Mouse (Mus musculus): ENCODE results near the gene Gdf10. TPM values are rescaled to one million over a fixed set of nuclear protein-coding genes. Genes with fewer than 3 reads are reported as not detected.

Gene Gdf10
- polyA plus RNA-seq, 1 experiment from 2014 or later: not detected

DNA sequence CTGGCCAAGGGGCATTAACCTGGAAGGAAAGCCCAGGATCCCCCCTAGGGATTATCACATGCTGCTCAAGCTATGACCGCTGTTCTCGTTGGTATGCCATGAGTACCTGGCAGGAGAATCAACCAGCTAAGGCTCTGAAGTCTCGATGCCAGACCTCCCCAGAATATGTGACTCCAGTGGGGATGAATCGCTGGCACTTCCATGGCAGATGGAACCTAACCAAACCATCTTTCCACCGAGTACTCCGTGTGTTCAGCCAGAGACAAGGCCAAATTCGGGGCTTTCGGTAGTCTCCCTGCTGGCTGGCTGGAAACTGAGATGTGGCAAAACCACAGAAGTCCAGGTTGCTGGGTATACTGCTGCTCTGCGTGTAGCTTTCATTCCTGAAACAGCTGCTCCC is 9.2 kb upstream of the Gdf10 start:
- Histone ChIP-seq H3K4me3 (ENCODE audit: inconsistent target) (no peak overlapping the region), H3K36me3 (ENCODE audit: inconsistent target) (no peaks in the 10 kb centered on the region), H3K79me2 (ENCODE audit: inconsistent target) (no peaks in the 10 kb centered on the region), H3K27ac (no peak overlapping the region)
- whole genome bisulfite sequencing (ENCODE audit: missing documents): 88% methylated on average over 9 of the region's 9 CpGs

DNA sequence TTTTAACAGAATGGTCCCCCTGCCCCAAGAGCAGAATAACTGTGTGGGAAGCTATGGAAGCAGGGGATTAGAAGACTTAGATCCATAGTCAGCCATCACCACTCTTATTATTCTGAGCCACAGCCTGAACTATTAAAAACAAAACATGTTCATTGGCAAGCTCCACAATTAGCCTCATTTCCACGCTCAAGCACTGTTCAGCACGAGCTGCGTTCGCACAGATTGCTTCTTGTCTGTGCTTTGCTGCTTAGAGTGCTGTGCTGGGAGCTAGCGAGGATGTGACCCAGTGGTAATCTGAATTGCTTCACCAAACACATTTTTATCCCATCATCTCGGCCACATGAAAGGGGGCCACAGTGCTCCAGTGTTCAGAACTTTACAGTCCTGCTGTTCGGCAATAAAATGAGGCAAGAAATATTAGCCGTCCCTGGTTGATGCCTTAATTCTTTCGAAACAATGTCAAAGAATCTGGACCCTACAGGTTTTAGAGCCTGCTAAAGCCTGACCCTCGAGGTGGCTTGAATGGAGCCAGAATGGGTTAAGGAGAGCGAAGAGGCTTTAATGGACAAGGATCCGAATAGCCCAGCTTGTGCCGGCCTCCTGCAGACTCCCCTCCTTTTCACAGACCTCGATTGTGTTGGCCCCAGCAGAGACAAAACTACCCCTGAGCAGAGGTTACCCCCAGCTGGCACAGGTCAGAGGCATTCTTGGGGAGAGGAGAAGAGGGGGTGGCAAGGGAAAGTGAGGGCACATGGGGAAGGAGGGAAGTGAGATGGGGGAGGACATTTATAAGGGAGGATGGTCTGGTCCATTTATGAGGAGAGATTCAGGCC is 2.4 kb upstream of the Gdf10 start:
- Histone ChIP-seq H3K79me2 (ENCODE audit: inconsistent target) (no peaks in the 10 kb centered on the region), H3K27ac (no peak overlapping the region), H3K4me3 (ENCODE audit: inconsistent target) (no peak overlapping the region), H3K36me3 (ENCODE audit: inconsistent target) (no peaks in the 10 kb centered on the region)
- 62% methylated on average over 14 of the region's 14 CpGs for WGBS (ENCODE audit: missing documents)

DNA sequence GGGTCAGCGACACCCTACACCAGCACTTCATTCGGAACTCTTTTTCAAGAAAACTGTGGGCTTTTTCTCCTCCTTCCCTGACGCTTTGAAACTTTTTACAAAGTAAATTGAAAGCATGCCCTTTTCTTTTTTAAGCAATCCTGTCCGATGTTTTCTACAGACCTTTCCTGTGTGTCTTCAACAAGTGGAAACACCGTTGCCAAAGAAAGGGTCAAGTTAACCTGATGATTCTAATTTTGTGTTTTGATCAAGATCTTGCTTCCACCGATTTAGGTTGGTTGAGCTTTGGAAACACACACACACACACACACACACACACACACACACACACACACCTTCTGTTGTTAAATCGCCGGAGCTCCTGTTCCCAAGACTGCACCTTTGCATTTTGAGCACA is 618 bp upstream of the Gdf10 start:
- H3K4me3 ChIP-seq (ENCODE audit: inconsistent target): no peak overlapping the region
- 32% methylated on average over 8 of the region's 8 CpGs for WGBS (ENCODE audit: missing documents)

DNA sequence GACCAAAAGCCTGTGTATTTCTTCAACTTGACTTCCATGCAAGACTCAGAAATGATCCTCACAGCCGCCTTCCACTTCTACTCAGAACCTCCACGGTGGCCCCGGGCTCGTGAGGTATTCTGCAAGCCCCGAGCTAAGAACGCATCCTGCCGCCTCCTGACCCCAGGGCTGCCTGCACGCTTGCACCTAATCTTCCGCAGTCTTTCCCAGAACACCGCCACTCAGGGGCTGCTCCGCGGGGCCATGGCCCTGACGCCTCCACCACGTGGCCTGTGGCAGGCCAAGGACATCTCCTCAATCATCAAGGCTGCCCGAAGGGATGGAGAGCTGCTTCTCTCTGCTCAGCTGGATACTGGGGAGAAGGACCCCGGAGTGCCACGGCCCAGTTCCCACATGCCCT is 8.5 kb downstream of the Gdf10 start:
- WGBS (ENCODE audit: missing documents): 50% methylated on average over 17 of the region's 17 CpGs

More for the DNA sequence above, 618 bp upstream of the Gdf10 start:
- no peaks in the 10 kb centered on the region for H3K79me2 ChIP-seq (ENCODE audit: inconsistent target)
- no peak overlapping the region for H3K27ac ChIP-seq
- no peaks in the 10 kb centered on the region for H3K36me3 ChIP-seq (ENCODE audit: inconsistent target)

DNA sequence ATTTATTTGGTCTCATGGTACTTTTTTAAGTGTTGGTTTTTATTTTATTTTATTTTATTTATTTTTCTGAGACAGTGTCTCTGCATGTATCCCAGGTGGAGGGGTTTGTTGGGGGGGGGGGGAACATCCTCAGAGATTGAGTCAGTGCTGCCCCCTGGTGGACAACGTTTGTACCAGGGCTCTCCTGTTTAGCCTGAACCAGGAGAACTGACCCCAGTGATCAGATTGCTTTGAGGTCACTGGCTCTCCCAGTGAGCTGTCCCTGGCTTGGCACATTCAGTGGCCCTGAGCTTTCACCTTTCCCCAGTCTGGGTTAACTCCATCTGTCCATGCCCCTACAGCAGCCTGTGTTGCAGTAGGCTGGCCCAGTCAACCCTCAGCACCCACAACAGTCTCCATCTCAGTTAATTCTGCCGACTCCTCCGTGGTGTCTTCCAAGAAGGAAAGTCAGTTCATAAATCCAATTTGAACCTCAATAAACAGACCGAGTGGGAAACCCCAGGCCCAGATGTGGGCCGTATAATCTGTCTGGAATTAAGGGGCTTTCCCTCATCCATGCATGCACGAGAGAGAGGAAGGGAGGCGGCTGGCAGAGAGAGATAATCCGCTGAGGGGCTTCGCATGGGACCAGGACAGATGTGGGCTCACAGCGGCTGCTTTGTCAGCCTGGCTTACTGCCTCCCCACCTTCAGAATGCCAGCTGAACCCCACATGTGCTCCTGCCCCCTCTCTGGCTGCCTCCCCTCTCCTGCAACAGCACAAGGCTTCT is 9.7 kb downstream of the Gdf10 start:
- Histone ChIP-seq H3K36me3 (ENCODE audit: inconsistent target) (no peaks in the 10 kb centered on the region), H3K27ac (no peak overlapping the region), H3K4me3 (ENCODE audit: inconsistent target) (no peak overlapping the region), H3K79me2 (ENCODE audit: inconsistent target) (no peaks in the 10 kb centered on the region)
- 68% methylated on average over 10 of the region's 10 CpGs for WGBS (ENCODE audit: missing documents)

More for the DNA sequence above, 8.5 kb downstream of the Gdf10 start:
- Histone ChIP-seq H3K27ac (no peak overlapping the region), H3K79me2 (ENCODE audit: inconsistent target) (no peaks in the 10 kb centered on the region), H3K4me3 (ENCODE audit: inconsistent target) (no peak overlapping the region), H3K36me3 (ENCODE audit: inconsistent target) (no peaks in the 10 kb centered on the region)

DNA sequence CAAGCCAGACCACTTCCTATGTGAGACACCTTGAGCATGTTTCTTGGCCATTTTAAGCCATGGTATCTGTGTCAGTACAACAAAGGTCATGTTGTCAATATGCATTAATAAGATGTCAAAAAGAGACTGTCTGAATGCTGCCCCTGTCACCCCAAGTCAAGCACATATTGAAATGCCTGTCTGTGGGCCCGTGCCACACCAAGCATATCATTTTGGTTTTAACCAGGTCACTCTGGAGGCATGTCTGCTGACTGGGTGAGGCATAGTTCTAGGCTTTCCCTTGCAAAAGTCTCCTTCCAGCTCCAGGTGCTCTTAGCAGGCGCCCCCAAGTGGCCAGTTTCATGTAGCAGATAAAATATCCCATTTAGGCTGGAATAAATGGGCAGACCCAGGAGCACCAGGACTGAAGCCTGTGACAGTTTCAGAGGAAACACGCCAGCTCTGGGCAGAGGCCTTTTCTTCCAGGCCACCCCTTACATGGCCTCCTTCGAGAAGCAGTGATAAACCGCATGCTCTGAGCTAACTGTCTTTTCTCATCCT is 10.5 kb downstream of the Gdf10 start:
- Histone ChIP-seq H3K36me3 (ENCODE audit: inconsistent target) (no peaks in the 10 kb centered on the region), H3K27ac (no peak overlapping the region), H3K4me3 (ENCODE audit: inconsistent target) (no peak overlapping the region), H3K79me2 (ENCODE audit: inconsistent target) (no peaks in the 10 kb centered on the region)
- WGBS (ENCODE audit: missing documents): 45% methylated on average over 5 of the region's 5 CpGs

DNA sequence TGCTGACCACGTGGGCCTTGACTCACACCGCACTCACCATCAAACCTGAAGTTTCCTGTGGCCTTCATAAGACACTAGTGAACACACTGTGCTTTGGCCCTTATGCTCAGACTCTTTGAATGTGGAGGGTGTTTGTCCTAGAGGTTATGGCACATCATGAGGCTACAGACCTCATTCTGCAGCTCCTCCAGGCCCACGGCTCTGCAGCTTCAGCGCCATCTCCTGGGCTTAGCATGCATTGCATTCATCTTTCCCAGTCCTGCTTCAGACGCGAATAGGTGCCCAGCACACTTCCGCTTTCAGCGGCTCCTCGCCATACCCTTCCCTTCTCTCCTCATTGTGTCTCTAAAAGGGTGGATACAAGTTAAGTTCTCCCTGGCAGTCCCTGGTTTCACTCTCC is 15.7 kb downstream of the Gdf10 start:
- Histone ChIP-seq H3K27ac (no peak overlapping the region), H3K4me3 (ENCODE audit: inconsistent target) (no peak overlapping the region), H3K36me3 (ENCODE audit: inconsistent target) (no peaks in the 10 kb centered on the region), H3K79me2 (ENCODE audit: inconsistent target) (no peaks in the 10 kb centered on the region)
- WGBS (ENCODE audit: missing documents): 21% methylated on average over 9 of the region's 9 CpGs

DNA sequence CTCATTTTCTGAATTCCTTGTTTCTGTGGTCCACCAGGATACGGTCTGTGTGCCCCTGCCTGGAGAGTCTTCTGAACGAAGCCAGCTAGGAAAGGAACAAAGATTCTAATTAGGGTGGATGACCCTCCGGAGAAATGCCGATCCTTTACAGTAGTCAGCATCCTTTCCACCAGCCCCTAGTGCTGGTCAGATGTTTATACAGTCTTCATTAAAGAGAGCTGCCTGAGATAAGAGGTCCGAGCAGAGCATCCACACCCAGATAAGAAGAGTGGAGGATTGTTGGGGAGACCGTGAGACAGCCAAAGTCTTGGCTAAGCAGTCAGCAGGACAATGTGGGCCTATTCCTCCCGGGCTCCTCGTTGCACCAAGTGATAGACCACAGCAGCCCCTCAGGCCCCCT is 17.4 kb downstream of the Gdf10 start, which contains the start of gene Gdf2:
Gene Gdf2, plus strand, starts transcription at position 301 of the 400 bp plus-strand sequence.
- Histone ChIP-seq H3K27ac (no peak within 1 kb of the TSS), H3K79me2 (ENCODE audit: inconsistent target) (no peaks in the 10 kb centered on the region), H3K36me3 (ENCODE audit: inconsistent target) (no peaks in the 10 kb centered on the region), H3K4me3 (ENCODE audit: inconsistent target) (no peak within 1 kb of the TSS)
- WGBS (ENCODE audit: missing documents): 82% methylated on average over 8 of the region's 8 CpGs

DNA sequence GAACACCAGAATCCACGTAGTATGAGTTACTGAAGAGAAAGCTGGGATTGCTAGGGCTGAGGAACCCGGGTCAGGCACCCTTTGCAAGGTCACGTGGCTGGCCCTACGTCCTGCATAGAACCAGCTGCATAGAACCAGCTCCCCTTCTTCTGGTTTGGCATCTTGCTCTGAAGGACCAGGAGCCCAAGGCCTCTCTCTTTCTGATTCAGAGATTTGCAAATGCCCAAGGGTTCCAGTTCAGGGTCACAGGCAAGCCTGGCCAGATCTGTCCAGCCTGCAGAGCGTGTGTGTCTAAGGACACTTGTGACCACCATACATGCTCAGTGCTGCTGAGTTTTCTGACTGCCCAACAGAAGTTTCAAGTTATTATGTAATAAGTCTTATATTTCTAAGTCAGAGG is 18.8 kb downstream of the Gdf10 start:
- Histone ChIP-seq H3K4me3 (ENCODE audit: inconsistent target) (no peak overlapping the region), H3K27ac (no peak overlapping the region), H3K36me3 (ENCODE audit: inconsistent target) (no peaks in the 10 kb centered on the region), H3K79me2 (ENCODE audit: inconsistent target) (no peaks in the 10 kb centered on the region)
- 77% methylated on average over 5 of the region's 5 CpGs for WGBS (ENCODE audit: missing documents)

DNA sequence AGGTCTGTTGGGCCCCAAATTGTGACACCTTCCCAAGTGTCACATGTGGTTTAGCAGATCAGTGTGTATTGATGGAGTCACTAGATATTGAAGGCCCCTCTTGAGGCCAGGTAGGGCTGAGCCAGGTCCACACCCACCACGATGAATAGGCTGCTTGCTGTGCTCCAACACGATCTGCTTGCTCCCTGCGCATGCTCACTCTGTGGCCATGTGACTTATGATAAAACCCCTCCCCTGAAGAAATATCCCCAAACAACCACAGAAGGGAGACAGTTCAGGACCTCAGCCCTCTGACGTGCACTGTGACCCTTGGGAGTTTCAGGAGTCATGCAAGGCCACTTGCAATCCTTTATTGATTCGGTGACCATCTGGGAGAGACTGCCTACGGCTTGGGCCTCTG is 22.7 kb downstream of the Gdf10 start:
- Histone ChIP-seq H3K27ac (no peak overlapping the region), H3K4me3 (ENCODE audit: inconsistent target) (no peak overlapping the region), H3K36me3 (ENCODE audit: inconsistent target) (no peaks in the 10 kb centered on the region), H3K79me2 (ENCODE audit: inconsistent target) (no peaks in the 10 kb centered on the region)
- WGBS (ENCODE audit: missing documents): 78% methylated on average over 6 of the region's 6 CpGs

DNA sequence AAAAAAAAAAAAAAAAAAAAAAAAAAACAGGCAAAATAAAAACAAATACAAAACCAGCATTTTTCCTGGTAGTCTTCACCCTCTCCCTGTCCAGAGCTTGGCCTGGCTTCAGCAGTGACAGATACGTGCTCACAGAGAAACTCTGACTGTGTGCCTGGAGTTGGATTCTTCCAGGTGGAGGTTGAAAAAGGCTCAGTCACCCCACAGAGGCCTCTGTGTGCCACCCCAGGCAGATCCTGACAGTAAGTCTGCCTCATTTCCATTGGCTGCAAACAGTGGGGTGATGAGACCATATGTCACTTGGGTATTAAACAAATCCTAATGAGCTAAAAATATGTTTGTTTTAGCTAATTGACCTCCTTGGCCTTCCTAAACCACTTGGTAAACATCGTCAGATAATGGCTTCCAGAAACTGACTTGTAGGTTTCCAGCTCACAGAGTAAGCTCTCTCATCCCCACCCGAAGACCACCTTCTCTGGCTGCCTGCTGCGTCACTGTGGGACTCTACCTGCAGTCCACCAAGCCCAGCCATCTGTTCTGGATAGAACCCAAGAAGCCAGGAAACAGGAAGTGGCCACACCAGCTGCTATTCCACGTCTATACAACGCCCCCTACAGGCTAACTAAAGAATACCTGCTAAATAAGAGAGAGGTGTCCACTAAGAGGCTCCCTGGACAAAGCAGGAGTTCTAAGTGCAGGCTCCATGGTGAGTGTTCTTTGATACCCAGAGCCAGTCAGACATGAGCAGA is 29.0 kb downstream of the Gdf10 start:
- 48% methylated on average over 6 of the region's 6 CpGs for WGBS (ENCODE audit: missing documents)
- Histone ChIP-seq H3K36me3 (ENCODE audit: inconsistent target) (no peaks in the 10 kb centered on the region), H3K4me3 (ENCODE audit: inconsistent target) (no peak overlapping the region), H3K27ac (no peak overlapping the region), H3K79me2 (ENCODE audit: inconsistent target) (no peaks in the 10 kb centered on the region)

DNA sequence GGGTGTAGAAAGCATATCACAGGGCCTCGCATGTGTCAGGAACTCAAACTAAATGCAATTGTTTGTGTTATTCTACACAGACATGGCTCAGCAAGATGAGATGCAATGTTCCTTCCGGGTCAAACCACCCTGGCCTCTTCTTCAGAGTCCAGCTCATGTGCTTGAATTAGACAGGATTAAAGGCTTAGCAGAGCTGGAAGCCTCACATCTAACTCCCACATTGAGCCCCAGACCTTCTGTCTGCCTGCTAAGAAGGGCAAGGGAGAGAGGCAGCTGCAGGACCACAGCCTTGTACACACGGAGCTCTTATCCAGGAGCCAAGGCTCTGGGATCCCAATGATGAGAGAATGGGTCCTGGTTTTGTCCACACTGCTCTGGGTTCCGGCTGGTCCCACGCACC is 30.4 kb downstream of the Gdf10 start, which contains the start of gene Rbp3:
Gene Rbp3, plus strand, starts transcription at position 243 of the 400 bp plus-strand sequence.
- no peak within 1 kb of the TSS for H3K27ac ChIP-seq
- no peaks in the 10 kb centered on the region for H3K79me2 ChIP-seq (ENCODE audit: inconsistent target)
- WGBS (ENCODE audit: missing documents): 90% methylated on average over 5 of the region's 5 CpGs
- H3K36me3 ChIP-seq (ENCODE audit: inconsistent target): no peaks in the 10 kb centered on the region
- H3K4me3 ChIP-seq (ENCODE audit: inconsistent target): no peak within 1 kb of the TSS

DNA sequence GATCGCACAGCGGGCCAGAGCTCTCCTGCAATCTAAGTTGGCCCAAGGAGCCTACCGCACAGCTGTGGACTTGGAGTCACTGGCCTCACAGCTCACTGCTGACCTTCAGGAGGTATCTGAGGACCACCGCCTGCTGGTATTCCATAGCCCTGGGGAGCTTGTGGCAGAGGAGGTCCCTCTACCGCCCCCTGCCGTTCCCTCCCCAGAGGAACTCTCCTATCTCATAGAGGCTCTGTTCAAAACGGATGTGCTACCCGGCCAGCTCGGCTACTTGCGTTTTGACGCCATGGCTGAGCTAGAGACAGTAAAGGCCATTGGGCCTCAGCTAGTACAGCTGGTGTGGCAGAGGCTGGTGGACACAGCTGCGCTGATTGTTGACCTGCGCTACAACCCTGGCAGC is 32.7 kb downstream of the Gdf10 start:
- Histone ChIP-seq H3K27ac (no peak overlapping the region), H3K36me3 (ENCODE audit: inconsistent target) (no peaks in the 10 kb centered on the region)

DNA sequence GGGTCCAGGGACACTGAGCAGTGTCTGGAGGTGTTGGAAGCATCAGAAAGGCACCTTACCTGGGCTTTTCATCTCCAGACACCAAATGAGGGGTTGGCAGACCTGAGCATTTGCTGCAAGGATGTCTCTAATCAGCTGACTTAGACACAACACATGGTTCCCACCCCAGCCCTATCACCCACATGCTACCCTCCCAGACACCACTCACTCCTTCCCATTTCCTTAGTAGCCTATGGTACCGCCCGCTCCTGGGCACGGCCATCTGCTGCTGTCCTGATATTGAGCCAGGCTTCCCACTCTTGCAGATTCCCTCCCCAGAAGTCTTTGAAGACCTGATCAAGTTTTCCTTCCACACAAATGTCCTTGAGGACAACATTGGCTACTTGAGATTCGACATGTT is 34.8 kb downstream of the Gdf10 start:
- Histone ChIP-seq H3K79me2 (ENCODE audit: inconsistent target) (no peaks in the 10 kb centered on the region), H3K27ac (no peak overlapping the region), H3K4me3 (ENCODE audit: inconsistent target) (no peak overlapping the region), H3K36me3 (ENCODE audit: inconsistent target) (no peaks in the 10 kb centered on the region)
- 87% methylated on average over 4 of the region's 4 CpGs for WGBS (ENCODE audit: missing documents)

More for the DNA sequence above, 32.7 kb downstream of the Gdf10 start:
- 73% methylated on average over 13 of the region's 13 CpGs for WGBS (ENCODE audit: missing documents)
- no peak overlapping the region for H3K4me3 ChIP-seq (ENCODE audit: inconsistent target)
- H3K79me2 ChIP-seq (ENCODE audit: inconsistent target): no peaks in the 10 kb centered on the region
